Mouse (Mus musculus) spleen, adult 2 months (tissue): ENCODE measurements around the gene Zmiz2. TPM values are rescaled to one million over a fixed set of nuclear protein-coding genes. Genes with fewer than 3 reads are reported as not detected.
"Not testable (repeated sequence)": the region's sequence is repeated elsewhere in the genome, so short reads cannot be mapped to it uniquely, and the experiment has no call there.

Source experiments
- DNase-seq, 2 experiments: peaks; one replicate each; pipeline versions ENCODE4 v3.0.0 to v3.0.0-alpha.2; 2012 to 2021; ENCODE audit warnings: low spot score in 2 of 2, low read depth in 1 of 2
- H3K27ac ChIP-seq: fragments of 200-500 bp; 2 replicates; pipeline ENCODE4 v1.5.1; 2012; ENCODE audit warnings: low read length, inconsistent platforms; ENCODE audit not compliant: insufficient read depth
- H3K27me3 ChIP-seq: fragments of 200-500 bp; 2 replicates; pipeline ENCODE4 v1.6.1; 2012; ENCODE audit warnings: mild to moderate bottlenecking, moderate library complexity, low read length, inconsistent platforms; ENCODE audit not compliant: control insufficient read depth, insufficient read depth
- H3K36me3 ChIP-seq: fragments of 200-500 bp; 2 replicates; pipeline ENCODE4 v1.6.1; 2012; ENCODE audit warnings: mild to moderate bottlenecking, low read length, inconsistent platforms; ENCODE audit not compliant: control insufficient read depth, insufficient read depth
- H3K4me1 ChIP-seq: fragments of 200-500 bp; 2 replicates; pipeline ENCODE4 v1.6.1; 2011; ENCODE audit warnings: inconsistent platforms; ENCODE audit not compliant: control insufficient read depth, insufficient read depth, insufficient read length
- H3K4me3 ChIP-seq: fragments of 200-500 bp; 2 replicates; pipeline ENCODE4 v1.5.1; 2011; ENCODE audit warnings: mild to moderate bottlenecking, inconsistent platforms; ENCODE audit not compliant: insufficient read depth, insufficient read length; ENCODE audit errors: extremely low read depth
- CTCF ChIP-seq: fragments of 200-500 bp; IDR thresholded peaks from 2 replicates; pipeline ENCODE4 v1.5.1; 2011; ENCODE audit warnings: mild to moderate bottlenecking, inconsistent platforms; ENCODE audit not compliant: insufficient read depth, insufficient read length, insufficient replicate concordance; ENCODE audit errors: extremely low read depth
- POLR2A ChIP-seq: fragments of 200-500 bp; IDR thresholded peaks from 2 replicates; pipeline ENCODE4 v1.6.1; 2011; ENCODE audit warnings: low read depth, low read length, inconsistent platforms
- WGBS: fragments of 180-500 bp; shearing (Covaris S2); methylation state at CpG from one replicate; pipeline ENCODE4 v1.1.7; 2018; 5-methylcytosine and 5-hydroxymethylcytosine counted together
- polyA plus RNA-seq: library from polyadenylated mRNA; depleted of rRNA; stranded (reverse); fragments of >200 nt; gene quantifications from 2 replicates; pipeline ENCODE4 v1.2.3, GENCODE M21; 2012

The Zmiz2 gene
- polyA plus RNA-seq, 1 experiment: 118 TPM

- WGBS: 86% methylated on average over 9 of the region's 9 CpGs
- H3K4me1 ChIP-seq: peaks cover 2% of the 10 kb centered on the region; the same call in 1 of the 2 replicates
These were observed 24.1 kb upstream of the Zmiz2 start for GRCm38 (mm10) chr11:6364581-6365275.

GRCm38 (mm10) chr11:6365885-6366284 is 23.0 kb upstream of the Zmiz2 start:
- H3K27me3 ChIP-seq: no peaks in the 10 kb centered on the region
- peak; percentile 81; the same call in 1 of the 2 replicates for TF ChIP-seq CTCF
- no peak for TF ChIP-seq POLR2A
- peaks cover 2% of the 10 kb centered on the region; the same call in 1 of the 2 replicates for H3K4me1 ChIP-seq
- H3K36me3 ChIP-seq: no peaks in the 10 kb centered on the region
- H3K4me3 ChIP-seq: no peak overlapping the region
- DNase-seq: peak; percentile 77 to 81
- WGBS: 2% methylated on average over 11 of the region's 11 CpGs
- peak overlapping the region; percentile 71 for H3K27ac ChIP-seq

More at GRCm38 (mm10) chr11:6364581-6365275, 24.1 kb upstream of the Zmiz2 start:
- Histone ChIP-seq H3K27me3 (no peaks in the 10 kb centered on the region), H3K4me3 (no peak overlapping the region), H3K27ac (no peak overlapping the region), H3K36me3 (no peaks in the 10 kb centered on the region)
- no peak for DNase-seq
- TF ChIP-seq POLR2A (no peak), CTCF (no peak)

GRCm38 (mm10) chr11:6366434-6366833 is 22.4 kb upstream of the Zmiz2 start:
- Histone ChIP-seq H3K27ac (no peak overlapping the region), H3K27me3 (no peaks in the 10 kb centered on the region), H3K4me3 (no peak overlapping the region), H3K4me1 (peaks cover 2% of the 10 kb centered on the region; the same call in 1 of the 2 replicates), H3K36me3 (no peaks in the 10 kb centered on the region)
- no peak for DNase-seq
- TF ChIP-seq POLR2A (no peak), CTCF (no peak)
- WGBS: 62% methylated on average over 6 of the region's 6 CpGs

- H3K36me3 ChIP-seq: no peaks in the 10 kb centered on the region
- no peak for TF ChIP-seq CTCF
- TF ChIP-seq POLR2A: no peak
- H3K27me3 ChIP-seq: no peaks in the 10 kb centered on the region
- WGBS: 91% methylated on average over 4 of the region's 4 CpGs
- H3K4me1 ChIP-seq: peaks cover 2% of the 10 kb centered on the region; the same call in 1 of the 2 replicates
- no peak for DNase-seq
- H3K27ac ChIP-seq: no peak overlapping the region
- H3K4me3 ChIP-seq: no peak overlapping the region
These were observed 21.7 kb upstream of the Zmiz2 start for GRCm38 (mm10) chr11:6367156-6367555.

- 82% methylated on average over 5 of the region's 5 CpGs for WGBS
- not testable (repeated sequence) for H3K4me3 ChIP-seq
These were observed 20.9 kb upstream of the Zmiz2 start for GRCm38 (mm10) chr11:6367986-6368385.

GRCm38 (mm10) chr11:6371376-6372155 is 17.3 kb upstream of the Zmiz2 start:
- Histone ChIP-seq H3K4me3 (no peak overlapping the region), H3K36me3 (no peaks in the 10 kb centered on the region), H3K4me1 (no peaks in the 10 kb centered on the region), H3K27ac (no peak overlapping the region), H3K27me3 (no peaks in the 10 kb centered on the region)
- DNase-seq: no peak
- TF ChIP-seq CTCF: no peak
- no peak for TF ChIP-seq POLR2A
- 90% methylated on average over 11 of the region's 11 CpGs for WGBS

More at GRCm38 (mm10) chr11:6367986-6368385, 20.9 kb upstream of the Zmiz2 start:
- H3K36me3 ChIP-seq, DNase-seq, H3K4me1 ChIP-seq, H3K27ac ChIP-seq, H3K27me3 ChIP-seq: not testable (repeated sequence)

- no peak for DNase-seq
- H3K36me3 ChIP-seq: no peaks in the 10 kb centered on the region
- no peak overlapping the region for H3K27ac ChIP-seq
- WGBS: 90% methylated on average over 9 of the region's 9 CpGs
- H3K27me3 ChIP-seq: no peaks in the 10 kb centered on the region
- no peak overlapping the region for H3K4me3 ChIP-seq
- TF ChIP-seq CTCF (no peak), POLR2A (no peak)
- no peaks in the 10 kb centered on the region for H3K4me1 ChIP-seq
These were observed 16.1 kb upstream of the Zmiz2 start for GRCm38 (mm10) chr11:6372784-6373183.
